Mouse (Mus musculus) heart, embryonic 16.5 days (tissue): ENCODE data around the gene Tomm22. TPM values are rescaled to one million over a fixed set of nuclear protein-coding genes. Genes with fewer than 3 reads are reported as not detected.

Source experiments
- ATAC-seq: fragments of 200-750 bp; cut with Nextera tagmentation; replicated peaks from 2 replicates; pipeline ENCODE4 v1.8.0; 2017; ENCODE audit warnings: moderate number of reproducible peaks; ENCODE audit not compliant: insufficient read depth, low FRiP score; ENCODE audit errors: extremely low read depth
- H3K27ac ChIP-seq: fragments of 300-500 bp; sonication (generic); 2 replicates; pipeline ENCODE4 v1.5.1; 2014; ENCODE audit warnings: mild to moderate bottlenecking, low read length, control low read depth, moderate library complexity
- H3K27me3 ChIP-seq: fragments of 300-500 bp; sonication (generic); 2 replicates; pipeline ENCODE4 v1.6.1; 2014; ENCODE audit warnings: low read length, mixed read lengths; ENCODE audit not compliant: control insufficient read depth, insufficient read depth
- H3K36me3 ChIP-seq: fragments of 300-500 bp; sonication (generic); 2 replicates; pipeline ENCODE4 v1.6.1; 2014; ENCODE audit not compliant: control insufficient read depth, insufficient read depth
- H3K4me1 ChIP-seq: fragments of 300-500 bp; sonication (generic); 2 replicates; pipeline ENCODE4 v1.6.1; 2014; ENCODE audit warnings: low read length, mixed read lengths; ENCODE audit not compliant: control insufficient read depth, insufficient read depth
- H3K4me2 ChIP-seq: fragments of 300-500 bp; sonication (generic); 2 replicates; pipeline ENCODE4 v1.6.1; 2014; ENCODE audit warnings: low read depth, mild to moderate bottlenecking, control low read depth, low read length
- H3K4me3 ChIP-seq: fragments of 300-500 bp; sonication (generic); 2 replicates; pipeline ENCODE4 v1.5.1; 2014; ENCODE audit warnings: mild to moderate bottlenecking, control low read depth, low read length
- H3K9ac ChIP-seq: fragments of 300-500 bp; sonication (generic); 2 replicates; pipeline ENCODE4 v1.6.1; 2014; ENCODE audit warnings: low read length, control low read depth
- H3K9me3 ChIP-seq: fragments of 300-500 bp; sonication (generic); replicated peaks from 2 replicates; pipeline ENCODE4 v1.6.1; 2016; ENCODE audit warnings: low read length; ENCODE audit not compliant: control insufficient read depth
- WGBS: fragments of 180-500 bp; shearing (Covaris S2); extraction: QIAGEN DNeasy Blood & Tissue Kit; methylation state at CpG from one replicate; pipeline ENCODE4 v1.1.7; 2014; 5-methylcytosine and 5-hydroxymethylcytosine counted together
- polyA plus RNA-seq: library from polyadenylated mRNA; unstranded; fragments of >200 nt; fragmentation: Nextera tagmentation; extraction: Ambion mirVana; gene quantifications from 2 replicates; pipeline ENCODE4 v1.2.1, GENCODE M21; 2015

Tomm22 gene
- polyA plus RNA-seq, 1 experiment from 2014 or later = 258 TPM

- no peaks in the 10 kb centered on the region for H3K36me3 ChIP-seq
- peaks cover 45% of the 10 kb centered on the region for H3K4me1 ChIP-seq
- H3K27me3 ChIP-seq = no peaks in the 10 kb centered on the region
- ATAC-seq = peak; percentile 92
- H3K27ac ChIP-seq = peak within 1 kb of the TSS; percentile 83
- peak within 1 kb of the TSS; percentile 74 for H3K4me3 ChIP-seq
- no peaks in the 10 kb centered on the region for H3K9me3 ChIP-seq
- peak within 1 kb of the TSS; percentile 81 for H3K9ac ChIP-seq
- under 1% methylated on average over 45 of the region's 45 CpGs for whole genome bisulfite sequencing
- H3K4me2 ChIP-seq = peak within 1 kb of the TSS; percentile 85
Measured at GRCm38 (mm10) chr15:79690426-79691022, 19.9 kb downstream of the Tomm22 start, which contains the start of gene Gtpbp1. TSS of gene Gtpbp1 (plus strand) at chr15:79690845.

GRCm38 (mm10) chr15:79691023-79691508, 20.4 kb downstream of the Tomm22 start:
- Histone ChIP-seq H3K36me3 (peaks cover under 1% of the 10 kb centered on the region; the same call in 1 of the 2 replicates), H3K27ac (peak overlapping the region; percentile 80), H3K4me1 (peaks cover 40% of the 10 kb centered on the region), H3K27me3 (no peaks in the 10 kb centered on the region), H3K4me3 (peak overlapping the region; percentile 74), H3K9ac (peak overlapping the region; percentile 81), H3K4me2 (peak overlapping the region; percentile 85), H3K9me3 (no peaks in the 10 kb centered on the region)
- ATAC-seq = peak; percentile 1; the same call in 1 of the 2 replicates
- WGBS = under 1% methylated on average over 48 of the region's 53 CpGs

- H3K4me3 ChIP-seq = no peak overlapping the region
- no peak for ATAC-seq
- no peak overlapping the region for H3K9ac ChIP-seq
- no peak overlapping the region for H3K27ac ChIP-seq
- H3K36me3 ChIP-seq = peaks cover 5% of the 10 kb centered on the region; the same call in 1 of the 2 replicates
- H3K4me1 ChIP-seq = peaks cover 39% of the 10 kb centered on the region
- 89% methylated on average over 5 of the region's 5 CpGs for WGBS
- H3K4me2 ChIP-seq = peak overlapping the region; percentile 85
- H3K9me3 ChIP-seq = no peaks in the 10 kb centered on the region
- no peaks in the 10 kb centered on the region for H3K27me3 ChIP-seq
Measured at GRCm38 (mm10) chr15:79692334-79692733, 21.7 kb downstream of the Tomm22 start.

- H3K27ac ChIP-seq = no peak overlapping the region
- peaks cover 5% of the 10 kb centered on the region; the same call in 1 of the 2 replicates for H3K36me3 ChIP-seq
- 59% methylated on average over 11 of the region's 11 CpGs for WGBS
- ATAC-seq = no peak
- no peaks in the 10 kb centered on the region for H3K9me3 ChIP-seq
- peaks cover 35% of the 10 kb centered on the region for H3K4me1 ChIP-seq
- H3K4me2 ChIP-seq = peak overlapping the region; percentile 24; the same call in 1 of the 2 replicates
- H3K27me3 ChIP-seq = no peaks in the 10 kb centered on the region
- no peak overlapping the region; the same call in 1 of the 2 replicates for H3K9ac ChIP-seq
- no peak overlapping the region; the same call in 1 of the 2 replicates for H3K4me3 ChIP-seq
Measured at GRCm38 (mm10) chr15:79693740-79694139, 23.1 kb downstream of the Tomm22 start.

- peaks cover 34% of the 10 kb centered on the region for H3K4me1 ChIP-seq
- H3K4me3 ChIP-seq = no peak overlapping the region
- no peaks in the 10 kb centered on the region for H3K9me3 ChIP-seq
- peaks cover 5% of the 10 kb centered on the region; the same call in 1 of the 2 replicates for H3K36me3 ChIP-seq
- 77% methylated on average over 4 of the region's 4 CpGs for WGBS
- no peak for ATAC-seq
- no peaks in the 10 kb centered on the region for H3K27me3 ChIP-seq
- no peak overlapping the region for H3K4me2 ChIP-seq
- no peak overlapping the region for H3K27ac ChIP-seq
- H3K9ac ChIP-seq = no peak overlapping the region
Measured at GRCm38 (mm10) chr15:79694512-79694911, 23.9 kb downstream of the Tomm22 start.

GRCm38 (mm10) chr15:79695516-79695915, 24.9 kb downstream of the Tomm22 start:
- no peak overlapping the region for H3K4me2 ChIP-seq
- H3K4me3 ChIP-seq = no peak overlapping the region
- peaks cover 30% of the 10 kb centered on the region for H3K4me1 ChIP-seq
- H3K36me3 ChIP-seq = peaks cover 5% of the 10 kb centered on the region; the same call in 1 of the 2 replicates
- ATAC-seq = no peak
- 49% methylated on average over 3 of the region's 3 CpGs for WGBS
- H3K9me3 ChIP-seq = no peaks in the 10 kb centered on the region
- H3K9ac ChIP-seq = no peak overlapping the region
- no peak overlapping the region for H3K27ac ChIP-seq
- no peaks in the 10 kb centered on the region for H3K27me3 ChIP-seq

- H3K9ac ChIP-seq = no peak overlapping the region
- ATAC-seq = no peak
- peaks cover 28% of the 10 kb centered on the region for H3K4me1 ChIP-seq
- WGBS = 95% methylated on average over 2 of the region's 2 CpGs
- H3K27ac ChIP-seq = no peak overlapping the region
- no peak overlapping the region for H3K4me2 ChIP-seq
- H3K4me3 ChIP-seq = no peak overlapping the region
- no peaks in the 10 kb centered on the region for H3K9me3 ChIP-seq
- H3K36me3 ChIP-seq = peaks cover 5% of the 10 kb centered on the region; the same call in 1 of the 2 replicates
- H3K27me3 ChIP-seq = no peaks in the 10 kb centered on the region
Measured at GRCm38 (mm10) chr15:79696508-79696907, 25.8 kb downstream of the Tomm22 start.

GRCm38 (mm10) chr15:79697011-79697410, 26.4 kb downstream of the Tomm22 start:
- H3K27ac ChIP-seq = no peak overlapping the region
- H3K4me3 ChIP-seq = no peak overlapping the region
- 85% methylated on average over 6 of the region's 6 CpGs for WGBS
- H3K4me1 ChIP-seq = peaks cover 23% of the 10 kb centered on the region
- no peaks in the 10 kb centered on the region for H3K27me3 ChIP-seq
- no peak overlapping the region for H3K9ac ChIP-seq
- H3K36me3 ChIP-seq = peaks cover 5% of the 10 kb centered on the region; the same call in 1 of the 2 replicates
- H3K9me3 ChIP-seq = no peaks in the 10 kb centered on the region
- no peak for ATAC-seq
- H3K4me2 ChIP-seq = no peak overlapping the region

GRCm38 (mm10) chr15:79697558-79698187, 27.0 kb downstream of the Tomm22 start:
- H3K27me3 ChIP-seq = no peaks in the 10 kb centered on the region
- no peak overlapping the region for H3K4me3 ChIP-seq
- peaks cover 17% of the 10 kb centered on the region for H3K4me1 ChIP-seq
- no peak overlapping the region for H3K4me2 ChIP-seq
- H3K9ac ChIP-seq = no peak overlapping the region
- no peak overlapping the region for H3K27ac ChIP-seq
- H3K9me3 ChIP-seq = no peaks in the 10 kb centered on the region
- WGBS = 77% methylated on average over 9 of the region's 9 CpGs
- peaks cover 5% of the 10 kb centered on the region; the same call in 1 of the 2 replicates for H3K36me3 ChIP-seq
- ATAC-seq = no peak
